Mouse (Mus musculus): ENCODE measurements at regions not wholly inside any gene's neighbourhood (a gene's known extent, or its start where the extent isn't known, plus 50 kb on each side); places are given as distances from the start of the nearest gene placed in this dataset.

DNA sequence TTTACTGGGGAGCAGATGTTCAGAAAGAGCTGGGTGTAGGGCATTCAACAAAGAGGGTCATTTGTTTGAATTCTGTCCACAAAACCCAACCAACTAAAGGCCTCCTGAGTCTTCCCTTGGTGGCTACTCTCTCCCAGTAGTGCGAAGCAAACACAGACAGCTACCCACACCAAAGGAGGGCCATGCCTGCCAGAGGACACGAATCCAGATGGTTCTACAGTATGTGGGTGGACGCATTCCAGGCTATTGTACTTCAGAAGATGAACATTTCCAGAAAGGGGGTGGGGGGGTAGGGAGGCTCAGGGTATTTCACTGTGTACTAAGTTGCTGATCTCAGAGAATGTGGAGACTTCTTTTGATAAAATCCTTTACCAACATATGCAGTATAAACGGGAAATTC, 149.5 kb downstream of the 4930444P10Rik start:
- TF ChIP-seq CTCF (IDR thresholded peaks at IDR 0.05; ENCODE audit: low read depth) = no peak
- TF ChIP-seq EP300 (IDR thresholded peaks at IDR 0.05; ENCODE audit: low read depth) = no peak

All from liver, embryonic 14.5 days (tissue).